18 mouse cellular contexts compared by ENCODE assay signal in the genomic region with DNA sequence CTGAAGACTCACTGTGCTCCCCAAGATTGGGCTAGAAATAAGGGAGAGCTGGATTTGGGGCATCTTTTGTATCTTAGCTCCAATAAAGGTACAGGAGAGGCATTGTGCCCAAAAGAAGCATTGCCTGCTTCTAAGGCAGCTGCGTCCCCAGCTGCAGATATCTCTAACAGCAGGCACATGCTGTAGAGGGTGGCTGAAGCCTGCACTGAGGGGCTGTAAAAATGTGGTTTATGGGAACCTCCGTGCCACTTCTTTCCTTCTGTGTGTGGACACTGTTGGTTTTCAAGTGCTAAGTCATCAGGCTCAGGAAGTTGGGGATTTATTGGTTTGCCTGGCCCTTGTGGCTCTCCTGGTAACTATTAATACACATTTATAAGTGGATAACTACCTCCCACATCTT. TPM values are rescaled to one million over a fixed set of nuclear protein-coding genes. Genes with fewer than 3 reads are reported as not detected.
"Had no signal": no experiment of that assay in that cellular context is flagged by ENCODE, and none has a peak within 500 bp of the region (broad histone marks: within the 10 kb centered on the region; RNA-seq: fewer than 3 reads in every experiment).

No protein-coding gene starts in this region.

- DNase-seq: retina, postnatal 1 day; right cerebral cortex, adult 18-20 months; right cerebral cortex, postnatal 14 days; right cerebral cortex, postnatal 25 days; right cerebral cortex, postnatal 4 days; spleen, adult 18-20 months; thymus, adult 18-20 months; thymus, adult 2 months; thymus, postnatal 14 days; thymus, postnatal 36 days; thymus, postnatal 4 days had no signal

- H3K27ac ChIP-seq: neural tube, embryonic 12.5 days; neural tube, embryonic 13.5 days; neural tube, embryonic 15.5 days; stomach, embryonic 15.5 days; stomach, postnatal 0 days had no signal

- H3K4me3 ChIP-seq: neural tube, embryonic 12.5 days; neural tube, embryonic 13.5 days; neural tube, embryonic 15.5 days; stomach, embryonic 15.5 days had no signal

- H3K4me2 ChIP-seq: neural tube, embryonic 12.5 days; neural tube, embryonic 13.5 days; neural tube, embryonic 15.5 days; stomach, embryonic 15.5 days had no signal

- H3K27me3 ChIP-seq: neural tube, embryonic 12.5 days; neural tube, embryonic 13.5 days; neural tube, embryonic 15.5 days; stomach, embryonic 15.5 days had no signal

- H3K9ac ChIP-seq: neural tube, embryonic 12.5 days; neural tube, embryonic 13.5 days; neural tube, embryonic 15.5 days; stomach, embryonic 15.5 days had no signal

- H3K4me1 ChIP-seq: neural tube, embryonic 12.5 days; neural tube, embryonic 13.5 days; stomach, embryonic 15.5 days had no signal

- H3K9me3 ChIP-seq: neural tube, embryonic 12.5 days; neural tube, embryonic 13.5 days; neural tube, embryonic 15.5 days; stomach, embryonic 15.5 days had no signal

- H3K36me3 ChIP-seq: neural tube, embryonic 12.5 days; neural tube, embryonic 13.5 days; neural tube, embryonic 15.5 days; stomach, embryonic 15.5 days had no signal

RNA-seq across cellular contexts. Expression of gene 1500015O10Rik, which starts 11.6 kb away (rescaled TPM):
- total RNA-seq: neutrophil, adult 5-6 weeks had no signal
- polyA plus RNA-seq: small intestine, adult 2 months had no signal
